In genomic region chr1:32649647-32650209, GRCm38 (mm10) we compare ENCODE assay signal across 13 mouse cellular contexts.
"Had no signal": no experiment of that assay in that cellular context is flagged by ENCODE, and none has a peak within 500 bp of the region (broad histone marks: within the 10 kb centered on the region; RNA-seq: fewer than 3 reads in every experiment).

No protein-coding gene starts in this region.

- DNase-seq: kidney, adult 18-20 months; kidney, postnatal 10 days; kidney, postnatal 4 days; lung, adult 2 months; lung, postnatal 36 days; thymus, postnatal 14 days had no signal

- H3K4me2 ChIP-seq: intestine, embryonic 15.5 days; liver, embryonic 11.5 days; liver, embryonic 15.5 days had no signal

- H3K4me1 ChIP-seq: intestine, embryonic 15.5 days; limb, embryonic 10.5 days; liver, embryonic 15.5 days had no signal

- H3K9ac ChIP-seq: intestine, embryonic 15.5 days; liver, embryonic 15.5 days had no signal

- H3K27me3 ChIP-seq: intestine, embryonic 15.5 days; liver, embryonic 15.5 days had no signal

- H3K4me3 ChIP-seq: intestine, embryonic 15.5 days; left cerebral cortex, adult 2 months; limb, embryonic 10.5 days; liver, embryonic 15.5 days had no signal

- H3K9me3 ChIP-seq: intestine, embryonic 15.5 days; limb, embryonic 10.5 days; liver, embryonic 15.5 days had no signal

- H3K36me3 ChIP-seq: intestine, embryonic 15.5 days; limb, embryonic 10.5 days; liver, embryonic 15.5 days had no signal

- H3K27ac ChIP-seq: intestine, embryonic 15.5 days; left cerebral cortex, adult 2 months; limb, embryonic 10.5 days; liver, embryonic 15.5 days; stomach, postnatal 0 days had no signal

- ATAC-seq: intestine, embryonic 15.5 days; lung, postnatal 0 days had no signal
